Mouse (Mus musculus) olfactory bulb, adult 2 months (tissue): ENCODE results near the gene Ube2j1. TPM values are rescaled to one million over a fixed set of nuclear protein-coding genes. Genes with fewer than 3 reads are reported as not detected.

Experiments used
- H3K27ac ChIP-seq: fragments of 200-500 bp; 2 replicates; pipeline ENCODE4 v1.5.1; 2012; ENCODE audit warnings: low read depth, low read length; ENCODE audit not compliant: insufficient read depth
- H3K4me1 ChIP-seq: fragments of 200-500 bp; 2 replicates; pipeline ENCODE4 v1.6.1; 2012; ENCODE audit warnings: low read length; ENCODE audit not compliant: control insufficient read depth, insufficient read depth
- H3K4me3 ChIP-seq: fragments of 200-500 bp; 2 replicates; pipeline ENCODE4 v1.5.1; 2012; ENCODE audit warnings: mild to moderate bottlenecking, low read depth, low read length, moderate library complexity; ENCODE audit not compliant: insufficient read depth
- CTCF ChIP-seq: fragments of 200-500 bp; IDR thresholded peaks from 2 replicates; pipeline ENCODE4 v1.5.1; 2012; ENCODE audit warnings: low read depth, mild to moderate bottlenecking, low read length, moderate library complexity; ENCODE audit not compliant: insufficient read depth
- POLR2A ChIP-seq: fragments of 200-500 bp; IDR thresholded peaks from 2 replicates; pipeline ENCODE4 v1.6.1; 2012; ENCODE audit warnings: mild to moderate bottlenecking, low read depth, low read length, moderate library complexity; ENCODE audit not compliant: insufficient read depth
- WGBS: fragments of 180-500 bp; shearing (Covaris S2); methylation state at CpG from one replicate; pipeline ENCODE4 v1.1.7; 2018; 5-methylcytosine and 5-hydroxymethylcytosine counted together
- polyA plus RNA-seq: library from polyadenylated mRNA; stranded (reverse); fragments of >200 nt; gene quantifications from 2 replicates; pipeline ENCODE4 v1.2.4, GENCODE M21; 2012; ENCODE audit warnings: low replicate concordance; ENCODE audit not compliant: missing spikeins, insufficient read depth, insufficient read length

Gene Ube2j1
- polyA plus RNA-seq, 1 experiment: not detected

GRCm38 (mm10) chr4:33064986-33065385 lies 33.8 kb downstream of the Ube2j1 start:
- 81% methylated on average over 6 of the region's 6 CpGs for WGBS
- H3K27ac ChIP-seq: no peak overlapping the region

DNA sequence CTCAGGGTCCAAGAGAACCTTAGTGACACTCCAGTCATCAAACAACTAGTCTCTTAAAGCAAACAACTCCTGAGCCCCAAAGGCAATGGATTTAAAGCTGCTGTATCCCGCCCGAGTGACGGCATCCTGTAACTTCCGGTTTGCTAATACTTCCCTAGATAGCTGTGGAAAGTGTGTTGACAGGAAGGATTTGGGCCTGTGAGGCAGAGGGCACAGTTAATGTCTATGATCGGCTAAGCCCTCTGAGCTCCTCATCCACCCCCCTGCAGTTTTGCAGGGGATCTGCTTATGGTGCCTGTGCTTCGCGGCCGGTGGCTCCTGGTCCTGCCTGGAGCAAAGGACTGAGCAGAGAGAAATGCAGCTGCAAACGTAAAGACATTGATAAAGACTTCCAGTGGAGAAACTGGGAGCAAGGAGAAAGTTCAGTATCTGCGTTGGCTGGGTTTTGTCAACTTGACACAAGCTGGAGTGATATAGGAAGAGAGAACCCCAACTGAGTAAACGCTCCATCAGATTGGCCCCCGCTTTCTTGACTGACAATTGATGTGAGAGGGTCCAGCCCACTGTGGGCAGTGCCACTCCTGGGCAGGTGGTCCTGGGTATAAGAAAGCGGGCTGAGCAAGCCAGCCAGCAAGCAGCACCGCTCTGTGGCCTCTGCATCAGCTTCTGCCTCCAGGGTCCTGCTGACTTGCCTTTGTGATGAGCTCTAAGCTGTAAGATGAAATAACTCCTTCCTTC lies 35.2 kb downstream of the Ube2j1 start:
- TF ChIP-seq POLR2A (no peak), CTCF (no peak)
- WGBS: 76% methylated on average over 14 of the region's 14 CpGs
- Histone ChIP-seq H3K4me1 (no peaks in the 10 kb centered on the region), H3K4me3 (no peak overlapping the region), H3K27ac (no peak overlapping the region)

More at GRCm38 (mm10) chr4:33064986-33065385, 33.8 kb downstream of the Ube2j1 start:
- TF ChIP-seq CTCF: no peak
- no peak for TF ChIP-seq POLR2A
- Histone ChIP-seq H3K4me3 (no peak overlapping the region), H3K4me1 (no peaks in the 10 kb centered on the region)

DNA sequence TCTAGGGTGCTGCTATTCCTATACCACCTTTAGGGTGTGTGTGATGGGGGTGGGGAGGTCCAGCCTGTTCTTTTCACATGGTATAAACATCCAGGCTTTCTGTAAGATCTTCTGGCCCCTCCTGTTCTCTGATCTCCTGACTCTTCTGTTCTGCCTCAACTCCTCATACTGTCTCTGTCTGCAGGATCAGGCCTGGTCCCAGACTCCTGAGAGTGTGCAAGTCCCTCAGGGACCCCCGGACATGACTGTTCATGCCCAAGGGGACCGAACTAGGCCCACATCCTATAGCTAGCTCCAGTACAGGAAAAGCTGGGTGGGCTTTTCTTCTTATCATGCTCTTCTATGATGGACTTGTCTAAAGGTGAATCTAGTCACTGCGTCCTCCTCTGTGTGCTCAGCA lies 36.1 kb downstream of the Ube2j1 start:
- H3K27ac ChIP-seq: no peak overlapping the region
- no peaks in the 10 kb centered on the region for H3K4me1 ChIP-seq
- TF ChIP-seq POLR2A: no peak
- TF ChIP-seq CTCF: no peak
- H3K4me3 ChIP-seq: no peak overlapping the region
- 97% methylated on average over 3 of the region's 3 CpGs for WGBS

DNA sequence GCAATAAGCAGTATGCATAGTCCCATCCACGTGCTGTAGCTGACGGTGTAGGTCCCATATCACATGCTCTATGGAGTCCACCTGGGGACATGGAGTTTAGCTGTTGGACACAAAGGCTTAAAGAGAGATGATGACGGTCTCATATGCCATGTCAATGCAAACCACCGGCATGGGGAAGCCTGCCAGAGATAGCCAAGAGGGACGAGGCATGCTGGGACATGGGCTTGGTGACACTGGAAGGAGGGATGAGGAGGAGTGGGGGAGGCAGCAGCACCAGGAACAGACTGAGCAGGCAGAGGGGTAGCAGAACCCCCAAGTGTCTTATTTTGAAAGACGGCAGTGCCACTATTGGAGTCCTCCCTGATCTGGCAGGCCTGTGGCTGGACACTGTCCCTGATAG lies 36.6 kb downstream of the Ube2j1 start:
- H3K27ac ChIP-seq: no peak overlapping the region
- TF ChIP-seq CTCF: no peak
- TF ChIP-seq POLR2A: no peak
- 92% methylated on average over 6 of the region's 6 CpGs for WGBS

DNA sequence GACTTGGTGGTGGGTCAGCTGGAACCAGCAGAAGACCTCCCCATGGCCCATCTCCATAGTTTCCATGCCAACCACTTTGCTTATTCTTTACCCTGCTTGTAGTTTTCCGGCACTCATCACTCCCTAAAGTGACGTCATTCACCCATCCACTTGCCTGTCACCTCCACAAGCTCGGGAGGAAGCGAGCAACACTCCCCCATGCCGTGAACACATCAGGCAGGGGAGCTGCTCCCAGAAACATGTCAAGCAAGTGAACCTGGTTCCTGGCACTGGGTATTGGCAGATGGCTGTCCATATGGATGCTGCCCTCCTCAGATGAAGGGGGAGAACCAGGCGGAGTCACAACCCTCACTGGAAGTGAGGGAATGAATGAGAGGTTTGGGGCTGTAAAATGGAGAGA lies 37.7 kb downstream of the Ube2j1 start:
- no peaks in the 10 kb centered on the region for H3K4me1 ChIP-seq
- H3K4me3 ChIP-seq: no peak overlapping the region
- TF ChIP-seq CTCF: no peak
- no peak for TF ChIP-seq POLR2A
- 71% methylated on average over 6 of the region's 6 CpGs for WGBS
- H3K27ac ChIP-seq: no peak overlapping the region

More for the DNA sequence above, 36.6 kb downstream of the Ube2j1 start:
- Histone ChIP-seq H3K4me1 (no peaks in the 10 kb centered on the region), H3K4me3 (no peak overlapping the region)

GRCm38 (mm10) chr4:33070326-33070725 lies 39.1 kb downstream of the Ube2j1 start:
- Histone ChIP-seq H3K4me1 (no peaks in the 10 kb centered on the region), H3K27ac (no peak overlapping the region), H3K4me3 (no peak overlapping the region)
- TF ChIP-seq POLR2A (no peak), CTCF (no peak)
- 94% methylated on average over 6 of the region's 6 CpGs for WGBS

DNA sequence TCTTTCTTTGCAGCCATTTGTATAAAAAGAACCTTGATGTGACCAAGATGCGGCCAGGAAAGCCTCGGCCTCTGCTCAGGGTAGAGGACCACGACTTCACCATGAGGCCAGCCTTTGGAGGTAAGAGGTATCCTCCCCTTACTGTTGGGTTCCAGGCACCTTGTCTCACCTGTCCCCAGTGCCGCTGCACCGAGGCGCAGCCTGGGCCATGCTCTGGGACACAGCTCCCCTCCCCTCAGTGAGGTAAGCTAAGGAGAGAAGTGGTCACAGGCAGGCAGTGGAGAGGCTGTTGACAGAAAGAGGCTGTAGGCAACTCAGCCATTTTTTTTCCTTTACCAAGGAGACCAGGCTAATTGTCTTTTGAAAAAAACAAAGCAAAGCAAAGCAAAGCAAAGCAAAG lies 40.1 kb downstream of the Ube2j1 start:
- Histone ChIP-seq H3K27ac (no peak overlapping the region), H3K4me3 (no peak overlapping the region)
- 90% methylated on average over 6 of the region's 6 CpGs for WGBS

GRCm38 (mm10) chr4:33072526-33073161 lies 41.4 kb downstream of the Ube2j1 start:
- 52% methylated on average over 11 of the region's 11 CpGs for WGBS
- Histone ChIP-seq H3K4me1 (no peaks in the 10 kb centered on the region), H3K27ac (no peak overlapping the region), H3K4me3 (no peak overlapping the region)
- TF ChIP-seq POLR2A (no peak), CTCF (no peak)

More for the DNA sequence above, 40.1 kb downstream of the Ube2j1 start:
- no peaks in the 10 kb centered on the region for H3K4me1 ChIP-seq
- TF ChIP-seq POLR2A: no peak
- TF ChIP-seq CTCF: no peak

- Histone ChIP-seq H3K27ac (no peak overlapping the region), H3K4me1 (no peaks in the 10 kb centered on the region), H3K4me3 (no peak overlapping the region)
- 91% methylated on average over 4 of the region's 4 CpGs for WGBS
- TF ChIP-seq CTCF (no peak), POLR2A (no peak)
Measured at GRCm38 (mm10) chr4:33074406-33074805, 43.2 kb downstream of the Ube2j1 start.
